Mouse (Mus musculus) forebrain, embryonic 14.5 days (tissue): ENCODE results near the gene Bnc2. TPM values are rescaled to one million over a fixed set of nuclear protein-coding genes. Genes with fewer than 3 reads are reported as not detected.

Source experiments
- ATAC-seq: fragments of 200-750 bp; cut with Nextera tagmentation; 2 replicates; pipeline ENCODE4 v1.8.0; 2017; ENCODE audit warnings: mild to moderate bottlenecking, moderate library complexity
- DNase-seq: peaks from one replicate; pipeline ENCODE4 v3.0.0-alpha.2; 2015; ENCODE audit warnings: low spot score
- H3K27ac ChIP-seq: fragments of 300-500 bp; sonication (generic); 2 replicates; pipeline ENCODE4 v1.5.1; 2014; ENCODE audit warnings: low read depth, mild to moderate bottlenecking, control low read depth, low read length, moderate library complexity
- H3K27me3 ChIP-seq: fragments of 300-500 bp; sonication (generic); replicated peaks from 2 replicates; pipeline ENCODE4 v1.6.1; 2014; ENCODE audit warnings: low read length, control low read depth, mixed read lengths; ENCODE audit not compliant: control insufficient read depth, insufficient read depth
- H3K36me3 ChIP-seq: fragments of 300-500 bp; sonication (generic); 2 replicates; pipeline ENCODE4 v1.6.1; 2014; ENCODE audit warnings: low read length, control low read depth; ENCODE audit not compliant: control insufficient read depth, insufficient read depth
- H3K4me1 ChIP-seq: fragments of 300-500 bp; sonication (generic); 2 replicates; pipeline ENCODE4 v1.6.1; 2014; ENCODE audit warnings: antibody characterized with exemption, low read length, control low read depth; ENCODE audit not compliant: control insufficient read depth, insufficient read depth
- H3K4me2 ChIP-seq: fragments of 300-500 bp; sonication (generic); 2 replicates; pipeline ENCODE4 v1.6.1; 2014; ENCODE audit warnings: mild to moderate bottlenecking, control low read depth, low read length
- H3K4me3 ChIP-seq: fragments of 300-500 bp; sonication (generic); 2 replicates; pipeline ENCODE4 v1.5.1; 2014; ENCODE audit warnings: low read depth, low read length, control low read depth
- H3K9ac ChIP-seq: fragments of 300-500 bp; sonication (generic); 2 replicates; pipeline ENCODE4 v1.6.1; 2014; ENCODE audit warnings: mild to moderate bottlenecking, low read length, control low read depth, moderate library complexity
- H3K9me3 ChIP-seq: fragments of 300-500 bp; sonication (generic); replicated peaks from 2 replicates; pipeline ENCODE4 v1.6.1; 2016; ENCODE audit warnings: low read length, control low read depth, mixed read lengths; ENCODE audit not compliant: control insufficient read depth
- WGBS: fragments of 180-500 bp; shearing (Covaris S2); extraction: QIAGEN DNeasy Blood & Tissue Kit; methylation state at CpG from one replicate; pipeline ENCODE4 v1.1.7; 2014; 5-methylcytosine and 5-hydroxymethylcytosine counted together
- polyA plus RNA-seq: library from polyadenylated mRNA; unstranded; fragments of >200 nt; fragmentation: Nextera tagmentation; extraction: Ambion mirVana; gene quantifications from 2 replicates; pipeline ENCODE4 v1.2.1, GENCODE M21; 2014

The Bnc2 gene
- polyA plus RNA-seq, 1 experiment from 2014 or later, result 2.0 TPM

- no peaks in the 10 kb centered on the region for H3K9me3 ChIP-seq
- ATAC-seq, result no peak
- 73% methylated on average over 3 of the region's 3 CpGs for WGBS
These were observed 216.9 kb downstream of the Bnc2 start for GRCm38 (mm10) chr4:84458218-84458560.

DNA sequence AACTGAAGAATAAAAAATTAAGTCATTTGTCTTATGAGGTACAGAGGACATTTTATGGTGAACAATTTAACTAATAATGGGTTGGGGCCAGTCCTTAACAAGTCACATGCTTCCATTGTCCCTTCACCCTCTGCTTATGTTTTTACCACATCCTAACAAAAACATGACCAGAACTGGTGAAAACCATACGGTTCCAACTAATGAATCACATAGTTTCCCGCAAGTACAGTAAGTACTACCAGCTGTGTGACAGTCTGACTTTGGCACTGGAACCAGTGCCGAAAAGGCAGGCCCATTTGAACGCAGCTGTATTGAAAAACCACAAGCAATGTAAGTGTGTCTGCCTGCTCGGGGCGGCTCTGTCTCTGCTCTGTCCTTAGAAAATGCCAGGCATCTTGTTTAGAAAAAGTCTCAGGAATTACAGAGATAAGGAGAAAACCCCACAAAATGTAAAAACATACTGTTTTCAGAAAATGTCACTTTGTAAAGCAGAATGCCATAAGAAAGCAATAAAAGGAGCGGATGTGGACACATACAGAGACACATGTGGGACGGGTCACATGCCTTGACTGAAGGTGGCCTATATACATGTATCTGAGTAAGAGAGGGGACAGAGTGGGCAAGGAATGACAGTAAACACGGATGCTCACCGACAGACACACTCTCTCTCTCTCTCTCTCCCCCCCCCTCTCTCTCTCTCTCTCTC lies 217.4 kb downstream of the Bnc2 start:
- H3K27me3 ChIP-seq, result no peaks in the 10 kb centered on the region
- H3K9ac ChIP-seq, result no peak overlapping the region
- H3K36me3 ChIP-seq, result no peaks in the 10 kb centered on the region
- no peak overlapping the region for H3K4me3 ChIP-seq
- H3K27ac ChIP-seq, result no peak overlapping the region
- 79% methylated on average over 10 of the region's 10 CpGs for WGBS
- no peaks in the 10 kb centered on the region for H3K9me3 ChIP-seq
- DNase-seq (no peak), ATAC-seq (no peak)
- no peak overlapping the region for H3K4me2 ChIP-seq
- H3K4me1 ChIP-seq, result peaks cover 7% of the 10 kb centered on the region; the same call in 1 of the 2 replicates

More at GRCm38 (mm10) chr4:84458218-84458560, 216.9 kb downstream of the Bnc2 start:
- Histone ChIP-seq H3K9ac (no peak overlapping the region), H3K4me3 (no peak overlapping the region), H3K27me3 (no peaks in the 10 kb centered on the region), H3K4me1 (peaks cover 7% of the 10 kb centered on the region; the same call in 1 of the 2 replicates), H3K36me3 (no peaks in the 10 kb centered on the region), H3K27ac (no peak overlapping the region), H3K4me2 (no peak overlapping the region)
- no peak for DNase-seq

DNA sequence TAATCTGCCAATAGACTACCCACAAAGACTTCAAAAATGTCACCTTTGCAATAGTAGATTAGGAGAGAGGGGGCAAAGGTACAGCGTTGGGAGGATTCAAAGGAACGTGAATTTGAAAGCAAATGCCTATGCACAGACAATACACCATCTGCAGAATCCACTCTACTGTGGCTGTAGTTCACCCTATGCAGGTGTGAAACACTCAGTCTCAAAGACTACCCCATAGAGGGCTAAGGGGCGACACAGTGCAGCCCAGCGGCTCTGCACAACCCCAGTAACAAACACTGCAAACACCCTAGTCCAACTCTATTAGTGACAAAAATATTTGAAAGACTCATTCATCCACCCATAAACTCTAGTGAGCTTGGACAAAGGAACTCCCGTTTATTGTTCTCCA lies 218.2 kb downstream of the Bnc2 start:
- Histone ChIP-seq H3K27ac (no peak overlapping the region), H3K4me1 (peaks cover 7% of the 10 kb centered on the region; the same call in 1 of the 2 replicates), H3K4me3 (no peak overlapping the region), H3K36me3 (no peaks in the 10 kb centered on the region), H3K9ac (no peak overlapping the region), H3K4me2 (no peak overlapping the region), H3K27me3 (no peaks in the 10 kb centered on the region), H3K9me3 (no peaks in the 10 kb centered on the region)
- ATAC-seq, result no peak
- 58% methylated on average over 5 of the region's 5 CpGs for WGBS
- DNase-seq, result no peak

DNA sequence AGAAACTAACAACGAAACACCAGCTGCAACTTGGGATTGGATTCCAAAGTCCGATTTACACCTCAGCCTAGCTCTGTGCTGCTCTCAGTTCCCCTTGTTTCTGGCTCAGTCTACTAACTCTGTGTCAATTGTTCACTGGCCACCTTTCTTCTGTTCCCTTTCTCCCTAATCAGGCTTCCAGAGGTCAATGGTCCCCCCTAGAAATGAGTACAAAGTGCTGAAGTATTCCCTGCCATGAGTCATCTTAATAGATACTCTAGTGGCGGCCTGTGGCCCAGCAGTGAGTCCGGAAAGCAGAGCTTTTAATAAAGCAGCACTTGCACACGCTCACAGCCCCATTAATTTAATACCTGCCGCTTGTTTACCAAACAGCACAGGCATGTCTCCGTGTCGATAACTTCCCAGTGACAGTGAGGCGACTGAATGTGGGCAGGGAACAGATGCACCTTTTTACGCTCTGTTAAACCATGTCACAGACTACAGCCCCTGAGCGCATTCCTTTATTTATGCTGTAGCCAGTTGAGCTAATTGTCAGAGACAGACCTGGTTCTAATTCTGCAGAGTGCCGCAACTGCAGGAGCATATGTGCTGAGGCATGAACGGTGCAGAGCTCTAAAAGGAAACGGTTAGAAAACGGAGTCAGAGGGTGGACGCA lies 218.8 kb downstream of the Bnc2 start:
- 48% methylated on average over 16 of the region's 16 CpGs for WGBS
- Histone ChIP-seq H3K27me3 (no peaks in the 10 kb centered on the region), H3K36me3 (no peaks in the 10 kb centered on the region), H3K9me3 (no peaks in the 10 kb centered on the region), H3K4me3 (no peak overlapping the region), H3K9ac (no peak overlapping the region), H3K4me2 (no peak overlapping the region; the same call in 1 of the 2 replicates), H3K4me1 (peaks cover 7% of the 10 kb centered on the region; the same call in 1 of the 2 replicates), H3K27ac (no peak overlapping the region)
- ATAC-seq (no peak; the same call in 1 of the 2 replicates), DNase-seq (peak; percentile 8)

GRCm38 (mm10) chr4:84454493-84454892 lies 220.6 kb downstream of the Bnc2 start:
- H3K4me3 ChIP-seq, result no peak overlapping the region
- no peak overlapping the region for H3K9ac ChIP-seq
- no peaks in the 10 kb centered on the region for H3K27me3 ChIP-seq
- DNase-seq, result no peak
- H3K36me3 ChIP-seq, result no peaks in the 10 kb centered on the region
- no peak overlapping the region for H3K4me2 ChIP-seq
- no peaks in the 10 kb centered on the region for H3K9me3 ChIP-seq
- 69% methylated on average over 3 of the region's 3 CpGs for WGBS
- peaks cover 7% of the 10 kb centered on the region; the same call in 1 of the 2 replicates for H3K4me1 ChIP-seq
- no peak for ATAC-seq
- H3K27ac ChIP-seq, result no peak overlapping the region

DNA sequence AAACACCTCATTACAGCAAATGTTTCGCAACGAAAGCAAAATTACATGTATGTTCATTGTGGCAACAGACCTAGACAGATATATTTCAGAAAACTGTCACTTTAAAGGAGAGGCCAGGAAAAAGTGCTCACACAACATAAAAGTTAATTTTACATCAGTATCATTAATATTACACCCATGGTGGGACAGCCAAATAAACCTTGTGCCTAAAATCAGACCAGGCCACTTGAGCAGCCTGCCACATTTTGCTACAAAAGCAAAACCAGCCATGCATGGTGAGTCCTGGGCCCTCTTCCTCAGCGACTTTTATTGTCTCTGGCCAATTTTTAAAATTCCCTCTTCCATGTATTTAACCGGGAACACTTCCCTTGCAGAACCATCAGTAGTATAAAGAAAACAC lies 221.5 kb downstream of the Bnc2 start:
- ATAC-seq (no peak), DNase-seq (no peak)
- H3K36me3 ChIP-seq, result no peaks in the 10 kb centered on the region
- H3K4me3 ChIP-seq, result no peak overlapping the region
- no peaks in the 10 kb centered on the region for H3K27me3 ChIP-seq
- WGBS, result 80% methylated on average over 4 of the region's 4 CpGs
- peaks cover 7% of the 10 kb centered on the region; the same call in 1 of the 2 replicates for H3K4me1 ChIP-seq
- H3K9me3 ChIP-seq, result no peaks in the 10 kb centered on the region
- no peak overlapping the region for H3K27ac ChIP-seq
- no peak overlapping the region for H3K9ac ChIP-seq
- no peak overlapping the region for H3K4me2 ChIP-seq

GRCm38 (mm10) chr4:84452642-84453041 lies 222.4 kb downstream of the Bnc2 start:
- Histone ChIP-seq H3K4me1 (peaks cover 7% of the 10 kb centered on the region; the same call in 1 of the 2 replicates), H3K4me3 (no peak overlapping the region), H3K36me3 (no peaks in the 10 kb centered on the region), H3K27ac (no peak overlapping the region), H3K9ac (no peak overlapping the region), H3K9me3 (no peaks in the 10 kb centered on the region), H3K4me2 (no peak overlapping the region), H3K27me3 (no peaks in the 10 kb centered on the region)
- ATAC-seq (no peak), DNase-seq (no peak)
- 95% methylated on average over 3 of the region's 3 CpGs for WGBS

DNA sequence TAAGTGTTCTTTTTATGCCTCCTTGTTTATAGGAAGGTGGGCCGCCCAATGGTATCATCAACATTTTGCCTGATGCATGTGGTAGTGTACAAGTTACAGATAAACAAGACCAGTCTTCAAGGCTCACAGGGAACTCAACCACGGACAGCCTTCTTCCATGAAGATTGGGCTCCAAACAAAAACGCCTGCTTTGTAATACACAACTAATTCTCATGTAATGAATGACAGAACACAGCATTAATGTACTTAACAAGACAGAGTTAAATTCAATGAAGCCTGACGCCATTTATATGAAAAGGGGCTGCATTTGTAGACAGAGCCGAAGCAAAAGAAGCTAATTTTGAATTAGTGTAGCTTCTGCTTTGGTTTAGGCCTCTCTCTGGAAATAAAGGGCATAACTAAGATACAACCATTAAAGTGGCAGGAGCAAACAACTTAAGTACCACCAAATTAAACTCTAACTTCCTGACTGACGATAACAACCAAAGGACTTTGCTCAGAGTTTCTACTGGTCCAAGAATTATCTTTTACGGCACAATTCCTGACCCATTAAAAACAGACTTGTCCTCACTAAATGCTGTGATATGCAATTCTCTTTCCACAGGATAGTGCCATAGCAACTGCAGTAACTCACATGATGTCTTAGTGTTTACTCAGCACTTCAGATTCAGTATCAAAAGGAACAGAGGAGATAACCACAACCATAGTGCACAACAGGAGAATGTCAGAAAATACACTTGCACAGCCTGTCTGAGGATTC lies 225.6 kb downstream of the Bnc2 start:
- DNase-seq (no peak), ATAC-seq (no peak)
- no peaks in the 10 kb centered on the region for H3K36me3 ChIP-seq
- H3K4me2 ChIP-seq, result no peak overlapping the region
- H3K4me3 ChIP-seq, result no peak overlapping the region
- no peaks in the 10 kb centered on the region for H3K27me3 ChIP-seq
- H3K4me1 ChIP-seq, result no peaks in the 10 kb centered on the region
- no peak overlapping the region for H3K9ac ChIP-seq
- WGBS, result 59% methylated on average over 7 of the region's 7 CpGs
- no peak overlapping the region for H3K27ac ChIP-seq
- no peaks in the 10 kb centered on the region for H3K9me3 ChIP-seq
